Mouse (Mus musculus) thymus, adult 2 months (tissue): Measurements from ENCODE around the gene Rptn. TPM values are rescaled to one million over a fixed set of nuclear protein-coding genes. Genes with fewer than 3 reads are reported as not detected.

Source experiments
- DNase-seq: peaks from one replicate; pipeline ENCODE4 v3.0.0; 2021
- H3K27ac ChIP-seq: fragments of 200-500 bp; 2 replicates; pipeline ENCODE4 v1.5.1; 2012; ENCODE audit warnings: low read length, control low read depth; ENCODE audit not compliant: control insufficient read depth, insufficient read depth
- H3K27me3 ChIP-seq: fragments of 200-500 bp; 2 replicates; pipeline ENCODE4 v1.6.1; 2012; ENCODE audit warnings: mild to moderate bottlenecking, low read length, moderate library complexity, mixed read lengths; ENCODE audit not compliant: control insufficient read depth, insufficient read depth
- H3K36me3 ChIP-seq: fragments of 200-500 bp; 2 replicates; pipeline ENCODE4 v1.6.1; 2012; ENCODE audit warnings: mild to moderate bottlenecking, low read length, moderate library complexity; ENCODE audit not compliant: control insufficient read depth, insufficient read depth
- H3K4me1 ChIP-seq: fragments of 200-500 bp; replicated peaks from 2 replicates; pipeline ENCODE4 v1.6.1; 2012; ENCODE audit warnings: low read length; ENCODE audit not compliant: control insufficient read depth, insufficient read depth
- H3K4me3 ChIP-seq: fragments of 200-500 bp; 2 replicates; pipeline ENCODE4 v1.5.1; 2012; ENCODE audit warnings: mild to moderate bottlenecking, low read length, control low read depth, moderate library complexity; ENCODE audit not compliant: control insufficient read depth, insufficient read depth
- CTCF ChIP-seq: fragments of 200-500 bp; IDR thresholded peaks from 2 replicates; pipeline ENCODE4 v1.5.1; 2012; ENCODE audit warnings: mild to moderate bottlenecking, control low read depth, low read length, moderate library complexity, borderline replicate concordance; ENCODE audit not compliant: control insufficient read depth, poor library complexity, insufficient read depth; ENCODE audit errors: extremely low read depth
- POLR2A ChIP-seq: fragments of 200-500 bp; IDR thresholded peaks from 2 replicates; pipeline ENCODE4 v1.6.1; 2012; ENCODE audit warnings: mild to moderate bottlenecking, low read length, control low read depth, moderate library complexity; ENCODE audit not compliant: control insufficient read depth, poor library complexity, insufficient read depth; ENCODE audit errors: extremely low read depth
- WGBS: fragments of 180-500 bp; shearing (Covaris S2); methylation state at CpG from one replicate; pipeline ENCODE4 v1.1.7; 2018; 5-methylcytosine and 5-hydroxymethylcytosine counted together
- polyA plus RNA-seq: library from polyadenylated mRNA; depleted of rRNA; stranded (reverse); fragments of >200 nt; gene quantifications from 2 replicates; pipeline ENCODE4 v1.2.3, GENCODE M21; 2012

Gene Rptn
- polyA plus RNA-seq, 1 experiment, result 1.6 TPM

DNA sequence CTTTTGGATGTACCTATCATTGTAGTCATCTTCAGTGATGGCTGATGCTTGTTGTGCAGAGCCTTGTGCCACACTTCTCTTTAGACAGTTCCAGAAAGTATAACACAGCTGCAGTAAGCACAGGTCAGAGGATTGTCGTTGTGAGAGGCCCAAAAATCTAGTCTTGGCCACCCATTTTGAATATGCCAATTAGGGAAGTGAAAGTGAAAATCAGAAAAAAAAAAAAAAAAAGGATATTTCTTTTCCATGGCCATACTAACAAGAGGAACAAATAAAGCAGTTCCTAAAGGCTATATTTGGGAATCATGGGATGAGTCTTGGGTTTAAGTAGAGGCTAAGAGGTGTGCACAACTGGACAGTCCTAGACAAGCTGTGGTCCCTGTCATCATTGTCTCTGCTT is 18.3 kb upstream of the Rptn start:
- Histone ChIP-seq H3K4me3 (no peak overlapping the region), H3K27me3 (no peaks in the 10 kb centered on the region), H3K27ac (no peak overlapping the region), H3K36me3 (no peaks in the 10 kb centered on the region), H3K4me1 (no peaks in the 10 kb centered on the region)
- 17% methylated on average over 1 of the region's 1 CpGs for WGBS
- no peak for DNase-seq
- TF ChIP-seq CTCF, result no peak
- TF ChIP-seq POLR2A, result no peak

DNA sequence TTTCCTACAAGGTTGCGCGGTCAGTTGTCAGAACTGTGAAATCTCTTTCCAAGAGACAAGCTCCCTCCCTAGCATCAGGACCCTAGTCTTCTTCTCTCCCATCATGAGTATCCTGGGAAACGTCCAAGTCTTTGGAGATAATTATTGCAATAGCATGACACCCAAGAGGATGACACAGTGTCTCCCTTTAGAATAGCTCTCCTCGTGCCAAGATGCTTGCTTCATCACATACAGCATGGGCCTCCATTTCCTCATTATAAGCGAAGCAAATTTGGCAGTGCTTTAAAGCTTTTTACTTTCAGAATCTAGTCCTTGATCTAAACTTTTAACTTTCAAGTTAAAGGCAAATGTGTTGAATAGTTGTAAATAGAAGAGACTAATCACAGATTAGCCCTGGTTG is 17.9 kb upstream of the Rptn start:
- H3K27me3 ChIP-seq, result no peaks in the 10 kb centered on the region
- H3K36me3 ChIP-seq, result no peaks in the 10 kb centered on the region
- TF ChIP-seq POLR2A (no peak), CTCF (no peak)
- no peak for DNase-seq
- H3K4me1 ChIP-seq, result no peaks in the 10 kb centered on the region
- H3K4me3 ChIP-seq, result no peak overlapping the region
- 89% methylated on average over 5 of the region's 5 CpGs for WGBS
- no peak overlapping the region for H3K27ac ChIP-seq

DNA sequence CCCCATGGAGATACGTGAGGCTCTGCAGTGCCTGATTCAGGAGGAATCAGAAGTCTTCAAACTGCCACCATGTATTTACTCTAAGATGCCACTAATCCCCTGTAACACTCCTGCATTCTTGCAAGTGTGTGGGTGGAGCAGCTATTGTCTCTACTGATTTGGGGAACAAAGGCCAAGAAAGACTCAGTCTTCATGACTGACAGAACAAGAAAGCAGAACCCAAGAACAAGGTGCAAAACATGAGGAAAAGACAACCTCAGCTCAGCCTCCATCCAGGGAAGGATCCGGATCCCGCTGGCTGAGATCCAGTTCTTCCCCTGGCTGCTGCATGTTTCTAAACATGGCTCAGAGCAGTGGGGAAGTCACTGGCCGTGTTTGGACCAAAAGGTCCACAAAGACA is 15.4 kb upstream of the Rptn start:
- Histone ChIP-seq H3K27ac (no peak overlapping the region), H3K27me3 (no peaks in the 10 kb centered on the region), H3K4me3 (no peak overlapping the region), H3K4me1 (peaks cover 3% of the 10 kb centered on the region; the same call in 1 of the 2 replicates), H3K36me3 (no peaks in the 10 kb centered on the region)
- TF ChIP-seq POLR2A (no peak), CTCF (no peak)
- 89% methylated on average over 4 of the region's 4 CpGs for WGBS
- no peak for DNase-seq

DNA sequence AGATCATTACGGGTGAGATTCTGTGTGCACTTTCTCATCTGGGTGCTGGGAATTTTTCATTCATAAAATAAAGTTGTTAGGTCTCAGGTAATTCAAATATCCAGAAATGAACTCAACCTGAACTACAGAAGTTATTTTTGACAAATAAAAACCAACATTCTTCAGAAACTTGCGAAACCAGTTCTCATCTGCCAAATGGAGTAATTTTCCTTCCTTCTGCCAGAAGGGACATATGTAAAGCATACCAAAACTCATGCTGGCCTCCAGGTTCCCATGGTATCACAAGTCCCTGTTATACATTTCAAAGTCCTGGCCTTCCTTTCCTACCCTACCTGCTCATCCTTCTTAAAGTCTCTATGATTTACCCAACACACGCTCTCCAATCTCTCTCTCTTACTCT is 10.4 kb downstream of the Rptn start:
- H3K4me3 ChIP-seq, result no peak overlapping the region
- H3K36me3 ChIP-seq, result no peaks in the 10 kb centered on the region
- no peaks in the 10 kb centered on the region for H3K4me1 ChIP-seq
- WGBS, result 95% methylated on average over 3 of the region's 3 CpGs
- H3K27ac ChIP-seq, result no peak overlapping the region
- TF ChIP-seq POLR2A, result no peak
- TF ChIP-seq CTCF, result no peak
- no peak for DNase-seq
- no peaks in the 10 kb centered on the region for H3K27me3 ChIP-seq

DNA sequence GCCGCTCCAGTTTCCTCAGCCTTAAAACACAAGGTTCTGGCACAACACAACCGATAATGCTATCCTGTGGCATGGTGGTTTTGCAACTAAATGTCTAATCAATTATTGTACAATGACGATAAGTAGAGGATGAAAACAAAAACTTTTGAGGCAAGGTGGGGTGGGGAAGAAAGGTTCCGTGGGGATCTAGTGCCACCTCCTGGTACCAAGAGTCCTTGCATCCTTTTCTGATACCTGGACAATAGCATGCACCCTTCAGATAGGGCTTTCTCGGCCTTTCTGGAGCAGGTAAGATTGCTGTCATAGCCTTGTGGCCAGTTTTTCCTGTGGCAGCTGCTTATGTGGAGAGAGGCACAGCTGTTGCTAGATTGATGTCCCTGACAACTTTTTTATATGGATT is 13.5 kb downstream of the Rptn start:
- H3K4me1 ChIP-seq, result no peaks in the 10 kb centered on the region
- no peak overlapping the region for H3K27ac ChIP-seq
- TF ChIP-seq POLR2A (no peak), CTCF (no peak)
- peak; percentile 9 for DNase-seq
- no peaks in the 10 kb centered on the region for H3K27me3 ChIP-seq
- H3K4me3 ChIP-seq, result no peak overlapping the region
- no peaks in the 10 kb centered on the region for H3K36me3 ChIP-seq
- 30% methylated on average over 5 of the region's 5 CpGs for WGBS

DNA sequence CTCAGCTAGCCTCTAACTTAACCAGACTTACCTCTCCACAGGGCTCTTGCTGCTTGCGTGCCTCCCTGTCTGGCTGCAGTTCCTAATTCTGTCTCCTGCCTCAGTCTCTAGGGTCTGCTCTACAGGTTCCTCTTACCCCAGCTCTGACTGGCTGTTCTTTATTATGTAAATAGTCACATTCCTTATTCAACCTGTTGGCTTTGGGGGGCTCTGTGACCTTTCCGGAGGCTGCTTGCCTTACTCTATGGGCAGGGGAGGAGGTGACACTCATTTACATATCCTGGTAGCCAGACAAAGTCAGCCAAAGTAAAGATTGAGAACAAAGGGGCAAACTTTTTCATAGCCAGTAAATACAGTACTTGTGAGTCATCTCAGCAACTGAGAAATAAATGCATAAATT is 18.4 kb downstream of the Rptn start:
- no peaks in the 10 kb centered on the region for H3K36me3 ChIP-seq
- DNase-seq, result no peak
- no peak for TF ChIP-seq POLR2A
- no peak for TF ChIP-seq CTCF
- 40% methylated on average over 2 of the region's 2 CpGs for WGBS
- no peak overlapping the region for H3K27ac ChIP-seq
- no peaks in the 10 kb centered on the region for H3K4me1 ChIP-seq
- H3K4me3 ChIP-seq, result no peak overlapping the region
- H3K27me3 ChIP-seq, result no peaks in the 10 kb centered on the region

DNA sequence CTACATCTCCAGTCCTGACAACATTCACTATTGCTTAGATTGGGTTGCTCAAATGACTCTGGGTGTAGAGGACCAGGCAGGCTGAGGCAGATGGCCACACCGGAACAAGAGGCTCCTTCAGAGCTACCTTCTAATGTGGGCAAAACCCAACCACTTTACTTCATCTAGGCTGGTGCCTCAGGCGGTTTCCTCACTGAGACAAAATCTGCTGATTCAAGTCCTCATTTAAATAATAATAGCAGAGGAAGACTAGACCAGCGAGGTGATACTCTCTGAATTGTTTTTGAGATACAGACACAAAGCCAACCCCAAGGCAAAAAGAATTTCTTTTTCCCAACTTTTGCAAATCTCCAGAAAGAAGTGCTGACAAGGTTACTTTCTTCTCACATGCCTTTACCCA is 38.2 kb downstream of the Rptn start:
- no peak for TF ChIP-seq POLR2A
- TF ChIP-seq CTCF, result no peak
- Histone ChIP-seq H3K27ac (no peak overlapping the region), H3K4me1 (no peaks in the 10 kb centered on the region), H3K27me3 (no peaks in the 10 kb centered on the region), H3K4me3 (no peak overlapping the region), H3K36me3 (no peaks in the 10 kb centered on the region)
- no peak for DNase-seq
- WGBS, result 35% methylated on average over 3 of the region's 3 CpGs

DNA sequence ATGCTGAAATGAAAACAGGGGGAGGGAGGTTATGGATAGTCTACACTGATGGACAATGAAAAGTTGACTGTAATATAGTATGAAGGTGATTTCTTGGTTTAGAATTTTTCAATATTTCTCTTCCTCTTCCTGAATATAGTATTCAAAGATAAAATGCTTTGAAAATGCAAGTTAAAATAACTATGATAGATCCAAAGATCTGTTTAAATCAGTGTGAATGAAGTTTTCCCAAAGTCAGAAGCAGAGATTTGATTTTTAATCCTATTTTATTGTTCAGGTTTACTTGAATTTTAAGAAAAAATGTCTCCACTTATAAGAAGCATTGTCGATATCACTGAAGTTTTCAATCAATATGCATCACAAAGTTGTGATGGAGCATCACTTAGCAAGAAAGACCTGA is 48.5 kb downstream of the Rptn start, which contains the start of gene Tchh:
Tchh (plus strand) TSS at position 301 of the 400 bp plus-strand sequence.
- Histone ChIP-seq H3K36me3 (no peaks in the 10 kb centered on the region), H3K4me1 (peaks cover 11% of the 10 kb centered on the region), H3K4me3 (no peak within 1 kb of the TSS), H3K27ac (no peak within 1 kb of the TSS), H3K27me3 (peaks cover 19% of the 10 kb centered on the region; the same call in 1 of the 2 replicates)
- 87% methylated on average over 1 of the region's 1 CpGs for WGBS
- DNase-seq, result no peak
- TF ChIP-seq CTCF (no peak), POLR2A (no peak)
